Mouse (Mus musculus): ENCODE measurements around the gene Phrf1.

The Phrf1 gene

GRCm38 (mm10) chr7:141292583-141293388, 64.2 kb downstream of the Phrf1 start:
- peak; percentile 52 for DNase-seq (ENCODE audit: low read depth, low spot score)

DNA sequence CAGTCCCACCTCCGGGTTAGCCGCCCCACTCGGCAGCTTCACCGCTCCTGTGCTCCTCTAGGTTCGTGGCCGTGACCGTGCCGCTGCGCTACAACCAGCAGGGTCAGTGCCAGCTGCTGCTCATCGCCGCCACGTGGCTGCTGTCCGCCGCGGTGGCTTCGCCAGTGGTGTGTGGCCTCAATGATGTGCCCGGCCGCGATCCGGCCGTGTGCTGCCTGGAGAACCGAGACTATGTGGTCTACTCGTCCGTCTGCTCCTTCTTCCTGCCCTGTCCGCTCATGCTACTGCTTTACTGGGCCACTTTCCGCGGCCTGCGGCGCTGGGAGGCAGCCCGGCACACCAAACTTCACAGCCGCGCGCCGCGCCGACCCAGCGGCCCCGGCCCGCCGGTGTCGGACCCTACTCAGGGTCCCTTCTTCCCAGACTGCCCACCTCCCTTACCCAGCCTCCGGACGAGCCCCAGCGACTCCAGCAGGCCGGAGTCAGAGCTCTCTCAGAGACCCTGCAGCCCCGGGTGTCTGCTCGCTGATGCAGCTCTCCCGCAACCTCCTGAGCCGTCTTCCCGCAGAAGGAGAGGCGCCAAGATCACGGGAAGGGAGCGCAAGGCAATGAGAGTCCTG, 65.4 kb downstream of the Phrf1 start:
- peak; percentile 33 for DNase-seq (ENCODE audit: low read depth, low spot score)

DNA sequence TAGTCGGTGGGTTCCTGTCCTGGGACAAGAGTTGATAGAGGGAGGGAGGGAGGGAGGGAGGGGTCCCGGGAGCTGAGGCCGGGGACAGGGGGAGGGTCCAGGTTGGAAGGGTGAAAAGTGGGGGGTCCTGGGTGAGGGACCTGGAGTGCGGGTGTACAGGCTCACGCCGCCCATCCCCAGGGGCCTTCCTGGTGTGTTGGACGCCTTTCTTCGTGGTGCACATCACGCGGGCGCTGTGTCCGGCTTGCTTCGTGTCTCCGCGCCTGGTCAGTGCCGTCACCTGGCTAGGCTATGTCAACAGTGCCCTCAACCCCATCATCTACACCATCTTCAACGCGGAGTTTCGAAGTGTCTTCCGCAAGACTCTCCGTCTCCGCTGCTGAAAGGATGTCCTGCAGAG, 65.9 kb downstream of the Phrf1 start:
- DNase-seq (ENCODE audit: low read depth, low spot score), result no peak

GRCm38 (mm10) chr7:141297926-141298650, 69.5 kb downstream of the Phrf1 start:
- no peak for DNase-seq (ENCODE audit: low read depth, low spot score)

DNA sequence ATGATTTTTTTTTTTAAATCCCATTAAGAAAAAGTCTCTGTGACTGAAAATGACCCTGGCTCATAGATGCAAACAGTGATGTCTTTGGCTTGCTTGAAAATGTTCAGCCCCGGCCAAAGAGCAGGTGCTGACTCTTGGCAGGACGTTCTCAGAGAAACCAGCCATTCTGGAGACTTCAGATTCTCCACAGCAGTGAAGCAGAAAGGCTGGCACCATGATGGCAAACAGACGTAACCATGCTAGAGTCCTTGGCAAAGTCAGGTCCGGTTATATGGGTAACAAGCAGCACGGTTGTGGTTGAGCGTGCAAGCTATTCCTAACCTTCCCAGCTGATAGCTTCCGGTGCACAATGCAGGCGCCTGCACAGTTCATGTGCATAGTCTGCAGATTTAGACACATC, 70.6 kb downstream of the Phrf1 start:
- peak; percentile 56 for DNase-seq (ENCODE audit: low read depth, low spot score)

DNA sequence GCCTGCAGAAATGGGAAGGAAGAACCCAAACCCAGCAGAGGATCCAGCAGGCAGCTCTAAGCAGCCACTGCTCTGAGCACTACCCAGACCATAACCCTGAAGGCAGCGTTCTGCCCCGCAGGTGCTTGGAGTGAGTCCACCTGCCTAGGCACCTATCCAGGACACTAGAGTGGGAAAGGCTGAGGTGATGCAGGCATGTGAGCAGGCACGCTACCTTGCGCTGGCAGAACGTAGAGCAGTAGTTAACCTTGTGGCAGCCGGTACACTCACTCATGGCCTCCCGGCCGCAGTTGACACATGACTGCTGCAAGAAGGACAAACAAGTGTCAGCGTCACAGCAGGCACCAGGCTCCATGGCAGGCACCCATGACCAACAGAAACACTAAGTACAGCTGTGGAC, 72.8 kb downstream of the Phrf1 start:
- DNase-seq (ENCODE audit: low read depth, low spot score), result peak; percentile 41

- no peak for DNase-seq (ENCODE audit: low read depth, low spot score)
Measured at GRCm38 (mm10) chr7:141302702-141303268, 74.2 kb downstream of the Phrf1 start.

- DNase-seq (ENCODE audit: low read depth, low spot score), result no peak
Measured at GRCm38 (mm10) chr7:141304537-141304936, 76.0 kb downstream of the Phrf1 start.
